ENCODE assay signal across 9 mouse cellular contexts in genomic region chr9:71769701-71770100, GRCm38 (mm10). TPM values are rescaled to one million over a fixed set of nuclear protein-coding genes. Genes with fewer than 3 reads are reported as not detected.
DNase-seq lines count a peak whose midpoint lies in the region; ATAC-seq and TF ChIP-seq lines count a peak whose summit lies in the region.
"Had no signal": no experiment of that assay in that cellular context is flagged by ENCODE, and none has a peak within 500 bp of the region (broad histone marks: within the 10 kb centered on the region; RNA-seq: fewer than 3 reads in every experiment).

No protein-coding gene starts in this region.

- TF ChIP-seq CTCF in embryonic fibroblast, embryonic 13.5 days (IDR thresholded peaks at IDR 0.05; ENCODE audit: borderline replicate concordance, insufficient read depth, low read length), result no peak

- no peak overlapping the region for H3K27ac ChIP-seq in kidney, embryonic 14.5 days (ENCODE audit: low read depth, low read length)
- H3K27ac ChIP-seq in embryonic facial prominence, embryonic 10.5 days (replicated peaks), result no peak overlapping the region
- H3K27ac ChIP-seq in embryonic fibroblast, embryonic 13.5 days (ENCODE audit: insufficient read depth, low read length), result no peak overlapping the region
- no peak overlapping the region for H3K27ac ChIP-seq in liver, embryonic 12.5 days

- WGBS in kidney, embryonic 14.5 days, result 22% methylated on average over 9 of the region's 9 CpGs
- WGBS in embryonic facial prominence, embryonic 10.5 days, result 39% methylated on average over 9 of the region's 9 CpGs
- 19% methylated on average over 9 of the region's 9 CpGs for WGBS in liver, embryonic 12.5 days (ENCODE audit: insufficient replicate concordance)

- H3K36me3 ChIP-seq in kidney, embryonic 14.5 days (ENCODE audit: control insufficient read depth, insufficient read depth, low read length), result no peaks in the 10 kb centered on the region
- H3K36me3 ChIP-seq in embryonic facial prominence, embryonic 10.5 days (replicated peaks), result no peaks in the 10 kb centered on the region
- H3K36me3 ChIP-seq in liver, embryonic 12.5 days, result no peaks in the 10 kb centered on the region

- no peaks in the 10 kb centered on the region for H3K9me3 ChIP-seq in kidney, embryonic 14.5 days (ENCODE audit: control insufficient read depth, low read length)
- H3K9me3 ChIP-seq in embryonic facial prominence, embryonic 10.5 days, result peaks cover 3% of the 10 kb centered on the region; the same call in 1 of the 2 replicates
- no peaks in the 10 kb centered on the region for H3K9me3 ChIP-seq in liver, embryonic 12.5 days (replicated peaks)

- no peak for DNase-seq in kidney, adult 18-20 months
- DNase-seq in embryonic facial prominence, embryonic 10.5 days (ENCODE audit: low spot score), result no peak
- no peak for DNase-seq in yolk sac, embryonic 10.5 days (ENCODE audit: low spot score)
- DNase-seq: adrenal gland, postnatal 25 days had no signal

- H3K4me3 ChIP-seq in kidney, embryonic 14.5 days (ENCODE audit: low read length), result peak overlapping the region; percentile 74; the same call in 1 of the 2 replicates
- H3K4me3 ChIP-seq in embryonic facial prominence, embryonic 10.5 days, result peak overlapping the region; percentile 75
- H3K4me3 ChIP-seq in embryonic fibroblast, embryonic 13.5 days (ENCODE audit: insufficient read depth, low read length), result peak overlapping the region; percentile 87
- H3K4me3 ChIP-seq in liver, embryonic 12.5 days, result no peak overlapping the region
- H3K4me3 ChIP-seq: myocyte had no signal

- peak overlapping the region; percentile 85 for H3K4me2 ChIP-seq in kidney, embryonic 14.5 days (replicated peaks; ENCODE audit: low read depth, low read length)
- peak overlapping the region; percentile 71 for H3K4me2 ChIP-seq in liver, embryonic 12.5 days

- H3K4me1 ChIP-seq in kidney, embryonic 14.5 days (ENCODE audit: control insufficient read depth, insufficient read depth, low read length), result peaks cover 10% of the 10 kb centered on the region; the same call in 1 of the 2 replicates
- H3K4me1 ChIP-seq in embryonic facial prominence, embryonic 10.5 days, result peaks cover 42% of the 10 kb centered on the region
- no peaks in the 10 kb centered on the region; the same call in 1 of the 2 replicates for H3K4me1 ChIP-seq in embryonic fibroblast, embryonic 13.5 days (ENCODE audit: control insufficient read depth, insufficient read depth, low read length)
- 0 out of 2 replicates have a peak, but pooled peaks cover 14% of the 10 kb centered on the region for H3K4me1 ChIP-seq in liver, embryonic 12.5 days

- TF ChIP-seq POLR2A in embryonic fibroblast, embryonic 13.5 days (IDR thresholded peaks at IDR 0.05; ENCODE audit: low read depth, low read length), result no peak

- no peak for ATAC-seq in kidney, embryonic 14.5 days (ENCODE audit: low FRiP score, low TSS enrichment)
- ATAC-seq in liver, embryonic 12.5 days, result no peak
- no peak for ATAC-seq in megakaryocyte progenitor cell, adult 5-6 weeks (replicated peaks; ENCODE audit: poor library complexity)

- no peak overlapping the region for H3K9ac ChIP-seq in kidney, embryonic 14.5 days (ENCODE audit: low read depth, low read length)
- H3K9ac ChIP-seq in liver, embryonic 12.5 days, result no peak overlapping the region

- H3K27me3 ChIP-seq in kidney, embryonic 14.5 days (ENCODE audit: control insufficient read depth, insufficient read depth, low read length), result no peaks in the 10 kb centered on the region
- peaks cover 52% of the 10 kb centered on the region for H3K27me3 ChIP-seq in embryonic facial prominence, embryonic 10.5 days (replicated peaks; ENCODE audit: low read depth, poor library complexity, severe bottlenecking)
- peaks cover 53% of the 10 kb centered on the region for H3K27me3 ChIP-seq in liver, embryonic 12.5 days (replicated peaks)

RNA-seq across cellular contexts. Expression of gene Cgnl1, which starts 1.7 kb away (rescaled TPM):
- polyA plus RNA-seq in kidney, embryonic 14.5 days (2014; fragmentation: Nextera tagmentation; extraction: Ambion mirVana), result 19.3 and 24.2 TPM in 2 replicates
- 10.8 and 11.1 TPM in 2 replicates for polyA plus RNA-seq in embryonic facial prominence, embryonic 10.5 days (2016; fragmentation: Nextera tagmentation; extraction: Ambion mirVana)
- 24.6 and 34.3 TPM in 2 replicates for polyA plus RNA-seq in embryonic fibroblast, embryonic 13.5 days (2011; ENCODE audit: insufficient read length, low read depth, missing spikeins)
- polyA plus RNA-seq in liver, embryonic 12.5 days (2016; fragmentation: Nextera tagmentation; extraction: Ambion mirVana), result 3.0 TPM in 2 replicates
- 0.02 and 0.29 TPM in 2 replicates for total RNA-seq in megakaryocyte progenitor cell, adult 5-6 weeks (2015)
- 0.24 and 0.29 TPM in 2 replicates for total RNA-seq in megakaryocyte progenitor cell, adult 5-6 weeks (2017)
